Mouse (Mus musculus) spleen, postnatal 14 days (tissue): ENCODE data around the gene Pigt.

ENCODE experiments used
- DNase-seq, 2 experiments: peaks; one replicate each; pipeline ENCODE4 v3.0.0; 2021 to 2022; ENCODE audit warnings: low spot score in 2 of 2

The Pigt gene

DNA sequence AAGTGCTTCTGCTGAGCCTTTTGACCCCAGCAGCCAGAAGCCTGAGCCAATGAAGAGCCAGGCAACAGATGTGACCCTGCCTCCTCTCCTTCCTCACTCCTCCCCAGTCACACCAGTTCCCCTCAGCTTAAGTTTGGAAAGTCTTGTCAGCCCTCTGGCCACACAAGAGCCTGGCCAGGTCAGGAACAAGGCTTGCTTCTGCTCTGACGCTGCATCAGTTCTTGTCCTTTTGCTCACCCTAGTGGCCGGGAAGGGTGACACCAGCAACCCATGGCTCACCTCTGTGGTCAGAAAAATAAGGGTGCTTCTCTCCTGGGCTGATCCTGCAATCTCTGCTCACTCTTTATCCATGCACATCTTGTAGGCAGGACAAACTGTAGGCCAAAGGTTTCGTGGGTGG, 23.5 kb downstream of the Pigt start:
- peak in 1 of 2 experiments; percentile 40 for DNase-seq

DNA sequence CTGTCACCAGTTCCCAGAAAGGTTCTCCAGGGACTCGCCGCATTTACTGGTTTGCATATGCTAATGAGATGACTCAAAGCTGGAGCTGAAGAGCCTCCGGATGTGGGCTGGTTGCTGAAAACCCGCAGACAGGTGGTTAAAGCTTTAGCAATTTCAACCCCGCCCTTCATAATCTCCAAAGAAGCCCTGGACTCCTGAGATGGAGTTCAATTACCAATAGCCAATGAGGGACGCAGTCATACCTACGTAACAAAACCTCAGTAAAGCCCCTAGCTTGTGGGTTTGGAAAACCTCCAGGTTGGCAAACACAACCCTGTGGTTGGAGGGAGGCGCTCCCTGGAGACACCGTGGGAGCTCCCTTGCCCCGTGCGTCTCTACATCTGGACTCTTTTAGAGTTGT, 24.5 kb downstream of the Pigt start:
- peak in 1 of 2 experiments; percentile 41 for DNase-seq

DNA sequence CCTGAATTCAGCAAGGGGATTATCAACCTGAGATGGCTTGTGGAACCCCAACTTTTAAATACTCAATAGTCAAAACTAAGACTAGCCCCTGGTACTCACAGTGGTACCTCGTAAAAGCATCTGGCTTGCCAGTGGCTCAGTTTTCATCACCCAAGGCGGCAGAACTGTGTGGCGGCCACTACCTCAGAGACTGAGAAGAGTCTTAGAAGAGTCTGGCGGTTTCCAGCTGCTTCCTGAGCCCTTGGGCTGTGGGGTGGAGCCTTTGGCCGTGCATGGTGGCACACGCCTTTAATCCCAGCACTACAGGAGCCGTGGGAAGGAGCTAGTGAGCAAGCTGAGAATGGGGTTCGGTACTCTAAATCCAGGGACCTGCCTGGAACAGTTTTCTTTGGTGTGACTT, 25.0 kb downstream of the Pigt start:
- DNase-seq, result no peak

- no peak for DNase-seq
These were observed 26.0 kb downstream of the Pigt start for GRCm38 (mm10) chr2:164523301-164523773.

DNA sequence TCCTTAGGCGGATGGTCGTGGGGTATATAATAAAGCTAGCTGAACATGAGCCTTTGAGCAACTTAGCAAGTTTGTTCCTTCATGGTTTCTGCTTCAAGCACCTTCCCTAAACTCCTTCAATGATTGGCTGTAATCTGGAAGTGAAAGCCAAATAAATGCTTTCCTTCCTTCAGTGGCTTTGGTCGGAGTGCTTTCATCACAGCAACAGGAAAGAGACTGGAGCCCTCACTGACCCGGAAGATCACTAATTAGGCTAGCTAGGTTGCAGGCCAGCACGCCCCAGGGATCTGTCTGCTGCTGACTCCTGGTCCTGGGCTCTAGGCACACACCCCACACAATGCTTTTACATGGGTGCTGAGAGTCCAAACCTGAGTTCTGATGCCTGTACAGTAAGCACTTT, 31.2 kb downstream of the Pigt start:
- no peak for DNase-seq

- peak; percentile 45 to 68 for DNase-seq
These were observed 33.8 kb downstream of the Pigt start for GRCm38 (mm10) chr2:164531169-164531568.

- DNase-seq, result no peak
These were observed 37.0 kb downstream of the Pigt start for GRCm38 (mm10) chr2:164534315-164534714.

DNA sequence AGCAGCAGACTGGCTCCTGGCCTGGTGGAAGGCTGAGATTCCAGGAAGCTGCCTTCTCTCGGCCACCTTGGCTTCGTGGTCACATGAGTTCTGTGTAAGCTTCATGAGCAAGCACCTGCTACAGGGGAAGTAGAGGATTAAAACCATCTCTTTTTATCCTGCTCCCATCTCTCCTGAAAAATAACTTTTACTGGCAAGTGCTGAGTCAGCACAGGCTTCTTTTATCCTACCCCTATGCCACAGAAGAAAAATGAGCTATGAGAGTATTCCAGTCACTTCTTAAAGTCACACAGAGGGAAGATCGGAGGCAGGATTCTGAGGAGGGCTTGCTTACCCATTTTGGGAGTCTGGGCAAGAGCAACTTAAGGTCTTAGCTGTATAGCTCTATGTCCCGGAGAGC, 39.7 kb downstream of the Pigt start:
- DNase-seq, result no peak

DNA sequence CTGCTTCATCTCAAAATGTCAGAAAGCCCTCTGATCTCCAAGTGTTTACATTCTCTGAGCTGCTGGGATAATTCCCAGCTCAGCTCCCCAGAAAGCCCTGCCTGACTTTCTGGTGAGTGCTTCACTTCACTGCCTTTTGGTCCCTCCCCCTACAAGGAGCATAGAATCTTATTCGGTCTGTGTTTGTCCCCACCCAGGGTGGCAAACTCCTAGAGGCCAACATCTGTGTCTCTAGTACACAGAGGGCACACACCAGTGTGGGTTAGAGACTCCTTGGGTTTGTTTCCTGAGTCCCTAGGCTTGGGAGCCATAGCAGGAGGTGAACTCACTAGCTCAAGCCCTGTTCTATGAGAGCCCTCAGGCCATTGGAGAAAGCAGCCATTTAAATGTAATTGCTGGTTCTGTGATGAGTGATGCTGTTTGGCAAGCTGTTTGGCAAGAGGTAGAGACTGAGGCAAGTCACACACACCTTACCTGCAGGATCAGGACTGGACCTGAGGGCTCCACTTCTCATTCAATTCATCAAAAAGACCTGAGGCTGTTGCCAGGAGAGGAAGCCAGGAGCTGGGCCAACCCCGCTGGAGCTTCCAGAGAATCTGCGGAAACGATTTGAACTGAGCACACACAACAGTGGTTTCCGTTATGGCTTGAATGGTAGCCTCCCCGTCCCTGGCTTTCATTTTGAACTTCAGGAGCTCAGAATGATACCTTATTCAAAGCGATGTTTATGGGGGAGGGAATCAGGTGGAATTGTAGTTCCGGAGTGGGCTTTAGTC, 43.5 kb downstream of the Pigt start:
- DNase-seq, result no peak

DNA sequence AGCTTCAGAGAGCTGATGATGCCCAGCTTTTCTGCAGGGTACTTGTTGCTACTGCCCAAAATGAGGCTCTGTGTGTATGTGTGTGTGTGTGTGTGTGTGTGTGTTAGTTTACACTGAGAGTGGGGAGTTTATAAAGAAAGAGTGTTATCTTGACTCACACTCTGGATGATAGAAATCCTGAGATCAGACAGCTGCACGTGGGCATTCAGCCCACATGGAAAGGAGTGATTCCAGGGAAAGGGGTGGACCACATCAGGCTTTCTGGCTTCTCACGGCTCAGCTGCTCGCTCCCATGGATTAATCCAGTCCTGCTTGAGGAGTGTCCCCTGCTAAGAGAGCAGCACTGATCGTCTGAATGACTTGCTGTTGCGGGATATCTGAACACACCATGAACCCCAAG, 44.8 kb downstream of the Pigt start:
- no peak for DNase-seq

DNA sequence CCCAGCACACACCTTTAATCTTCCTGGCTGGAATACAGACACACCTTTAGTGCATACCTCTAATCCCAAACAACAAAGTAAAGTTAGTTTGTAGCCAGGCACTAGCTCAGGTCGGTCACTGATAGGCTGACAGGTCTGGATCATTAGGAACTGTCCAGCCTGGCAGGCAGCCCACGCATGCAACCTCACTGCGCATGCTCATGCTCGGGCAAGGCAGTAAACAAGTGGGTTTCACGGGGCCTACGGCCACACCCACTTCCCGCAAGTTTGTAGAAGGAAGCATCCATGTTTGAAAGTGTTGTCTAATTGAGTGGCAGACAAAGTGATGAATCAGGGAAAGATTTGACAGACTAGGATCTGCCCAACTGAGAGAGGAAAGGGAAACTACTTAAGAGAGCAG, 45.3 kb downstream of the Pigt start:
- no peak for DNase-seq

- no peak for DNase-seq
These were observed 46.4 kb downstream of the Pigt start for GRCm38 (mm10) chr2:164543745-164544144.

DNA sequence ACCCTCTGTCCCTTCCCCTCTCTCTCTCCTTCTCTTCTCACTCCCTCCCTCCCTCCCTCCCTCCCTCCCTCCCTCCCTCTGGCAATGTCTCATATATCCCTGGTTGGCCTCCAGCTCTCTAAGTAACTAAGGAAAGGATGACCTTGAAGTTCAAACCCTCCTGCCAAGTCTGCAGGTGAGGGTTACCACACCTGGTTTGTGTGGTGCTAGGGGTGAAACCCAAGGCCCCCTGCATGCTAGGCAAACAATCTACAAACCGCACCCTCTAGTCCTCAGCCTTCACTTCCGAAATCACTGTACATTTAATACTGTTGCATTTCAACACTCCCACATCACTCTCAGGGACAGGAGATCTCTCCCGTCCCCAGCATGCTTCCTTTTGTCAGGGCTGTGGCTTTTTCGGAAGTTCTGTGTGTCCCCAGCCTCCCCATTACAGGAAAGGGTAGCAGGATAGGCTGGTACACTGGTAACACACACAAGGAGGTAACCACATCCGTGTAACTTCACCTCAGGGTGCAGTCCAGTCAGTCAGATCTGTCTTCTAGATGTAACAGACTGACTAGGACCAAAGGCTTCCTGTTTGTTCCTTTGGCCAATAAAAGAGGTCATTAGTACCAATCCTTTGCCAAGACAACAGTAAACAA, 47.3 kb downstream of the Pigt start:
- DNase-seq, result no peak

DNA sequence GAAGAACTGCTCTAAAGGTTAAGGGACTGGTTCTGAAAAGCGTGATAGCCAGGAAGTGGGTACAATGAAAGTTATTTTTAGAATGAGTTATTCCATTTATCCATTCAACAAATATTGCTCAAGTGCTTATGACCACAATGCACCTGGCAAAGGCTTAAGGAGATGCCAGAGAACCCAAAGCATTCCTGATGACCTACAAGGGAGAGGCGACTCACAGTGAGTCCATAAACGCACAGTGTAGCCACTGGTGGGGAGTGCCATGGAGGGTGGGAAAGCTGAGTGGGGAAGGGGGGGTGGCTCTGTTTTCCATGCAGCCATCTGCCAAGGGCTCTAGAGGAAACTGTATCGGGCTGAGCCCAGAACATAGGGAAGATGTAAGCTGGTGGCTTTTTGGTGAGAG, 52.0 kb downstream of the Pigt start:
- DNase-seq, result no peak

DNA sequence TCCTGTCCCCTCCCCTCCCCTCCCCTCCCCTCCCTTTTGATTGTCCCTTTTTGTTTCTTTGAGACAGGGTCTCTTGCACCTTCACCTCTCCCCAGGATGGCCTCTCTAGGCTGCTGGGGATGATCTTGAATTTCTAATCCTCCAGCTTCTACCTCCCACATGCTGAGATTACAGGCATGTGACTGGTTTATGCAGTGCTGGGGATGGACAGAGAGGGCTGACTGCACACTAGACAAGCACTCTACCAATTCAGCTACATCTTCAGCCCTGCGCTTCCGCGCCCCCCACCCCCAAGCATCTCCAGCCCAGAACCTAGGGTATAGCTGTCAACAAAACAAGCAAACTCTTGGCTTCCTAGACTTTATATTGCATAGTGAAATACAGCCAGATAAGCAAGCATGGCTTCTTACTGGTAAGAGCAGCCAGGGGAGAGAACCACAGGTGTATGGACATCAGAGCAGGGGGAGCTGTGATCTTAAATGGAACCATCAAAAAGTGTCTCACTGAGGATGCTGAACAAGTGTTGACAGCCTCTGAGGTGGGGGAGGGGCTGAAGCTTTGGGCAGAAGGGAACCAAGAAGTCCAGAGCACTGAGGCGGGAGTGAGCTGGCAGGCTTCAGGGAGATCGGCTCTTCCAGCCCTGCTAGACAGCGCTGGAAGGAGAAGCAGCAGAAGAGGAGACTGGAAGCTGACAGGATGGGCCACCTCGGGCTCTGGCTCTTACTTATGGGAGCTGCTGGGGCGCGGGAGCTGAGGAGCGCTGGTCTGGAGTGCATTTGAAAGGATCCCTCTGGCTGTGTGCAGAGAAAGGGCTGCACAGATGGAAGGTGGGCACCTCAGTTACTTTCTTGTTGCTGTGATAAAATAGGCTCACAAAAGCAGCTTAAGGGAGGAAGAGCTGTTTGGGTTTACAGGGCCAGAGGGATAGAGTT, 52.9 kb downstream of the Pigt start:
- DNase-seq, result no peak

DNA sequence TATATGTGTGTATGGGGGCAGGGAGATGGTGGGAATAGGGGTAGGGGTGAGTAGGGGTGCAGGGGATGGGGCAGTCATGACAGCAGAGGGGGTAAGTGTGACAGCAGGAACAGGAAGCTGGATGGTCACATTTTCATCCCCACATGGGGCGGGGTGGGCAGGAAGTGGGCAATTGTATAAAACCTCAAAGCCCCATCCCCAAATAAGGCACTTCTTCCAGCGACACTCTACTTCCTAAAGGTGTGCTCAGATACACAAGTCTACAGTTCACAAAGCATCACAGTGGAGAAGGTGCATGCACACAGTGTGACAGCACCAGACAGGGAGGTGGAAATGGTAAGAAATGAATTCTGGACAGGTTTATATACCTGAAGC, 53.6 kb downstream of the Pigt start:
- DNase-seq, result no peak

GRCm38 (mm10) chr2:164551502-164551901, 54.2 kb downstream of the Pigt start:
- no peak for DNase-seq
